Mouse (Mus musculus): ENCODE data around the gene 1810010D01Rik.
A peak's percentile ranks its signal among the peaks of the same experiment; 100 is the strongest.

GRCm38 (mm10) chr7:145242851-145243712 is 35.2 kb upstream of the 1810010D01Rik start:
- TF ChIP-seq CTCF (IDR thresholded peaks at IDR 0.05; ENCODE audit: low read depth, low read length) (peak; percentile 97), POLR2A (IDR thresholded peaks at IDR 0.05; ENCODE audit: borderline replicate concordance, low read depth, low read length) (no peak)

All from bone marrow macrophage, adult 2 months (primary cell).